Mouse (Mus musculus) layer of hippocampus, adult 18-20 months (tissue): ENCODE data around the gene Cacng5. TPM values are rescaled to one million over a fixed set of nuclear protein-coding genes. Genes with fewer than 3 reads are reported as not detected.

ENCODE experiments used
- DNase-seq, 2 experiments: peaks; one replicate each; pipeline ENCODE4 v3.0.0; 2022; ENCODE audit warnings: low spot score in 2 of 2
- long read RNA-seq: library from polyadenylated mRNA; stranded (forward); transcript quantifications from one replicate; pipeline ENCODE4 v2.0.0, GENCODE M21; 2021
- total RNA-seq, 2 experiments: library from RNA; stranded (reverse); gene quantifications; 2 replicates each; pipeline ENCODE4 v1.2.3; 2021

Gene Cacng5
- 10 to 100 TPM; 11.0 to 13.2 TPM for total RNA-seq
- long read RNA-seq, transcript Cacng5-201 (6 exons, 3,705 nt): major isoform, 6 of 9 reads
- long read RNA-seq, partial matches to known transcripts: 3 of 9 reads
- long read RNA-seq, other reads (novel, unspliced or antisense): 0 of 9 reads

DNA sequence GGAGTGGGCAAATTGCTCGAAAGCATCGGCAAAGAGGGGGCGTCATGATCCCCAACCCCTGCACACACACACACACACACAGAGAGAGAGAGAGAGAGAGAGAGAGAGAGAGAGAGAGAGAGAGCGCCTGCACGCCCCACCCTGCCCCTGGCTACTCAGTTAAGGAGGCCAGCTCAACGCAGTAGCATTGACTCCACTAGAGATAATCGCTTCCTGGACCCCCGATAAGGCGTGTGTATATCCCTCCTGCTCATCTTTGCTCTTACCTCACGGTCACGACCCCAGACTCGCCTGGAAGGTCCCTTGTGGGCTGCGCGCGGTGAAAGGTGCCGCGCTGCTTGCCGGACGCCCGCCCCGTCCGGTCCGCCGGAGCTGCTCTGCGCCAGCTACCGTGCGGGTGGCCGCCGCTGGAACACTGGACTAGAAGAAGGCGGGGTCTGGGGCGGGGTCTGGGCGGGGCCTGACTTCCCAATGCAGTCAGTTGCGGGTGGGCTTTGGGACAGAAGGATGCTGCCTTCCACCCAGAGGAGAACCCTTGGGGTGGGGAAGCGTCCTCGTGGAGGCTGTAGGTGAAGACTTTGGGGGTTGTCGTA, at the start of gene Cacng5:
TSS of gene Cacng5 (minus strand) at position 422 of the 593 bp plus-strand sequence.
- no peak for DNase-seq

DNA sequence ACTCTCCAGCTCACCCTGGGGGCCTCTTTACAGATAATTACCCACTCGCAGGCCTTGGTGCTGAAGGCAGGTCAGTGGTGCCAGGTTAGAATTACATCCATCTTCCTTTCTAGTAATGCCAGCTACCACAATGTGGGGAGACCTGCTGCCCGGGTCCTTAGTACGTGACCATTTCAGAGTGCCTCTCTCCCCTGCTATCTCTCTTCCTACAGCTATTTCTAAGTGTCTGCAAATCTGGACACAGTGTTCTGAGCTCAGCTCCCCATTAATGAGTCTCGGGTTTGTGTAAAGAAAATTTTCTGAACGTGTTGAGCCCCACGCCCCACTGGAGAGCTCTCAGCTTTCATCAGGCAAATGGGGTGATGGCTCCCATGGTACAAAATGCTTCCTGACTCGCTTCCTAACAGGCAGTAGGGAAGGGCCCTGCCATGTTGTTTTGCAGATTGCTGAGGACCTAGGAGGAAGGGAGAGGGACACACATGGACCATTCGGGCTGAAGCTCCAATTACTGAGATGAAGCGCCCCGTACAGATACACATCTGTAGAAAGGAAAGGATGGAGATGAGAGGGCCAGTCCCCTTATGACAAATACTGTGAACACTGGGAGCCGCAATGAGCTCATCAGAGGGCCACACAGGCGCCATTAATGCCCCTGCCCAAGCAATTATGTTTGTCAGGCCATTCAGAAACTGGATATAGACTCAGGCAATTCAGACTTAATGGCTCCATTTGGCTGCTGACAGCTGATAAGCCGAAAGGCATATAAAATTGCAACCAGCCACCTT, 42.9 kb upstream of the Cacng5 start:
- DNase-seq: no peak

DNA sequence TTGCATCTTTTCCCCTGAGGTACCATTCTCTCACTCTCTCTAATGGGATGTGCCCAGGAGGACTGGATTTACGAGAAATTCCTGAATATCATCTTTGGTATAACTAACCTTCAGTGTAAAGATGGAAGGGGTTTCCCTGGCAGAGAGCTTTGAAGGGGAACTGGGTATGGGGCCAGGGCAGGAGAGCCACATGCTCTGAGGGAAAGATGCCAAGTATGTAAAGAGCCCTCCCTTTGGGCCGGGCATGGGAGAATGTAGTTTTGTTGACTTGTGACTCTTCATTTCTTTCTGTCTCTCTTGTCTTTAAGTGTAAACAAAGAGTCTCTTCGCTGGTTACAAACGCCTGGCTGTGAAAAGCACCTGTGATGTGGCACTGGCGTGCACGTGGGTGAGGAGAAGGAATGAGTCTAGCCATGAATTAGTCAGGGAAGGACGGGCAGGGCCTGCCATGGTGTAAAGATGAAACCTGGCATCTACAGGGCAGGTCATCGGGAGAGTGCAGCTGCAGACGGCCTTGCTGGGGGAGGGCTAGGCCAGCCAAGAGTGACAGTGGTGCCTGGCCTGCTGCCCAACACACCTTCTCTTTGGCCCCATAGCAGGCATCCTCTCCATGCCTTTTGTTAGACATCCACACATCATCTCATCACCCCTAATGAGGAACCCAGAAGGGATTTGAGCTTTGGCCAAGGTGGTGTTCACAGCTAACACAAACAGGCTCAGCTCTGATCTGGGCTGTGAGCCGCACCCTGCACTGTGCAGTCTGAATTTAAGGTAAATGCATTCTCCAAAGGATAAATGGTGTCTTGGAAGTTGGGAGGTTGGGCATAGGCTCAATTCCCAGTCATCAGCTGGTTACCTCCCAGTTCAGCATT, 40.6 kb upstream of the Cacng5 start:
- no peak for DNase-seq

GRCm38 (mm10) chr11:107951431-107951830, 36.6 kb upstream of the Cacng5 start:
- DNase-seq: no peak

DNA sequence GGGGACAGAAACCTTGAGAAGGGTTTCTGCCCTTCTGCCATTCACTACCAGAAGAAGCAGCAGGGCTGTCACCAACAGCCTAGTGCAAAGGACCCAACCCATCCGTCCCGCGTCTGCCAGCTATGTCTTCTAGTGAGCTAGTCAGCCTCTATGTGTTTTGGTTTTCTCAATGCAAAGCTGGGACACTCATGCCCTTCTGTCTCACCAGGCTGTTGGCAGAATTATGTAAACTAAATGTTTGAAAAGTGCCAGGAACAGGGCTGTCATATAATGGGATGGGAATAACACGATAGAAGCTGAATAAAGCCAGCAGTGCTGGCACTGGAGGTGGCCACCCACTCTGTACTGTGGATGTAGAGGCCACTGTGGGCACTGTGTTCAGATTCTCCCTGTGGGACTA, 35.8 kb upstream of the Cacng5 start:
- peak; percentile 52 to 73 for DNase-seq

- no peak for DNase-seq
Observed at GRCm38 (mm10) chr11:107950211-107950610, 35.4 kb upstream of the Cacng5 start.

GRCm38 (mm10) chr11:107947951-107948350, 33.1 kb upstream of the Cacng5 start:
- no peak for DNase-seq

GRCm38 (mm10) chr11:107946823-107947222, 32.0 kb upstream of the Cacng5 start:
- DNase-seq: no peak

- DNase-seq: no peak
Observed at GRCm38 (mm10) chr11:107936929-107937328, 22.1 kb upstream of the Cacng5 start.

GRCm38 (mm10) chr11:107931721-107932120, 16.9 kb upstream of the Cacng5 start:
- DNase-seq: no peak

DNA sequence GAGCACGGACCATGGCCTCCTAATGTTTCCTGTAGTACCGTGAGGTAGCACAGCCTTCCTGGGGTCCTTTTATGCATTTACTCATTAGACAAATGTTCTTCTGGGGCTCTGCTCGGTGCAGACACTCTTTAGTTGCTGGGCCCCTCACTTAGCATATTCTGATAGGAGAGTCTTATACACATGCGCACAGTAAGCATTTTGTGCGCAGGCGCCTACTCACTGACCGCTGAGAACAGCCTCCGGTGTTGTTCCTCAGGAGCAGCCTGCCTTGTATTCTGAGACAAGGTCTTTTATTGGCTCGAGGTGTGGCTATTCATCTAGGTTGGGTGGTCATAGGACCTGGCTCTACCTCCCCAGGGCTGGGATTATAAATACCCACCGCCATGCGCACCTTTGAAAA, 16.4 kb upstream of the Cacng5 start:
- no peak for DNase-seq

- DNase-seq: no peak
Observed at GRCm38 (mm10) chr11:107929712-107930111, 14.9 kb upstream of the Cacng5 start.

- DNase-seq: peak; percentile 18 to 45
Observed at GRCm38 (mm10) chr11:107919852-107920508, 5.1 kb upstream of the Cacng5 start.

DNA sequence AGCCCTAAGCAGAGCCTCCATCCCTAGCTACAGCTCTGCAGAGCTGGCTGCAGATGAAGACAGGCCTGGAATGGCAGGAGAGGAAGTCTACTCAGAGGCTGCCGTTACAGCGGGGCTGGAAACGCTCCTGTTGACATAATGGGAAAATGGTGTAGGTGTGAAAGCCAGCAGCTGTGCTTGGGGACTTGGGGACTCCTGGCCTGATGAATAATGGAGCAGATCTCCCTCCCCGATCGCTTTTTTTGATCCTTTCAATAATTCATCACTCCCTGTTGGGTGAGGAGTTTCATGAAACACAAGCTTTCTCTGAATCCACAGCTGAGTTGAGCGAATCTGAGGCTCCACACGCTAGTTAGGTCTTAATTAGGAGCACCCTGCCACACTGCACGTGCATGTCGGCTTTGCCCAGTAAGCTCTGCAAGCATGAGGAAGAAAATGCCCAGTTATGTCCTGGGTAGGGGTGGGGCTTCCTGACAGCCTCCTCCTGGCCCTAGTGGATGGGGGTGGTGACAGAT, 2.9 kb upstream of the Cacng5 start:
- DNase-seq: peak; percentile 13 to 43

DNA sequence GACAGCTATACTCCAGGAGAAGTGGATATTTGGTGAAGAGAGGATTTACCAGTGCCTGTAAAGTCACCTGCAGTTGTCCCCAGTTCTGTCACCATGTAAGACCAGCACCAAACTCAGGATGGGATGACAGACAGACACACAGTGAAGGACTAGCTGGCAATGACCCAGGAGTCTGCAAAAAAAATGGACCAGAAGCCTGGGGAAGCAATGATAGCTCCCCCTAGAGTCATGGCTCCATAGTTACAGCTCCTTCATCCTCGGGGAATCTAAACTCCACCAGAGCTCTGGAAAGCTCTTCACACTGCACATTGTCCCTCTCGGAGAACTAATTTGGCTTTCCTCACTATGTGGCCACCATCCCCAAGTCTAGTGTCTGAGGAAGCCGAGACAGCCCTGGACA, 1.5 kb downstream of the Cacng5 start:
- DNase-seq: no peak

DNA sequence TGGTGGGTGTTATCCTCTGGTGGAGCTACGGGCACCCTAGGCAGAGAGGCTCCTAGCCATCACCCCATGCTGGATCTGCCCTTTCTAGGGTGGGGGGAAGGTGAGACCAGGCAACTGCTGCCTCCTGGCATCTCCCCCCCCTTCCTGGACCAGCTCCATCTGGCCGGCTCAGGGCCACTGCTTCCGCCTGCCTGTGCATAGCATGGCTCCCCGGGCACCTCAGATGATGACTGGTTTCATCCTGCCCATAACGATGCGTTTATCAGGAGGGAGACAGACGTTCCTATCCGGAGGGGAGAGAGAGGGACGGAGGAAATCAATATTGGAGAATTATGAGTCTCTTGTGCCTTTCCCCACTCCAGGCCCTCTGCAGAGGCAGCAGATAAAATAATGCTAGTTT, 9.5 kb downstream of the Cacng5 start:
- DNase-seq: no peak

DNA sequence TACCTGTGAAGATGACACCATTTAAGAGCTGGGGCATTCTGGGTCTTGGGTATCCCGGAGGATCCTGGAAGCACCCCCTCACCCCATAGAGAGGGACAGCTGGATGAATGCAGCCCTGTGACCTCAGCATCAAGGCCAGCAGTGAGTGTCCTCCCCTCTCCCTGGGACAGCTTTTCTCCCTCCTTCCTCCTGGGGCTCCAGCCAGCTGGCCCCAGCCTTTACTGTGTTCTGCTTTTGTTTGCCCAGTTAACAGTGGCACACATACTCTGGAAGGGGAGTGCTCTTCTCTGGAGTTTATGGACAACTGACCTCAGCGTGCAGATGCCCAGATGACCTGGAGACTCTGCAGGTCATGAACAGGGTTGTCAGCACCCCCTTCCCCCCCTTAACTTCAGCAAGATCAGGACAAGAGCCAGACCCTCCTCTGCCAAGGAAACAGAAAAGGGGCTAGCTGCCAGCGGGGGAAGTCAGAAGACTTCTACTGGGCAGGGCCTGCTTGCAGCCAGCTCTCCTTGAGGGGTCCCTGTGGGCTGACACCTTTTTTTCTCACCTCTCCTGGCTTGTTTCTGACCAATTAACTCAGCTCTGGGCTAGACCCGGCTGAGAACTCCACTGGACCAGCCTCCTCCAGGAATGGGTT, 10.8 kb downstream of the Cacng5 start:
- DNase-seq: no peak

GRCm38 (mm10) chr11:107900470-107900869, 14.4 kb downstream of the Cacng5 start:
- no peak for DNase-seq

DNA sequence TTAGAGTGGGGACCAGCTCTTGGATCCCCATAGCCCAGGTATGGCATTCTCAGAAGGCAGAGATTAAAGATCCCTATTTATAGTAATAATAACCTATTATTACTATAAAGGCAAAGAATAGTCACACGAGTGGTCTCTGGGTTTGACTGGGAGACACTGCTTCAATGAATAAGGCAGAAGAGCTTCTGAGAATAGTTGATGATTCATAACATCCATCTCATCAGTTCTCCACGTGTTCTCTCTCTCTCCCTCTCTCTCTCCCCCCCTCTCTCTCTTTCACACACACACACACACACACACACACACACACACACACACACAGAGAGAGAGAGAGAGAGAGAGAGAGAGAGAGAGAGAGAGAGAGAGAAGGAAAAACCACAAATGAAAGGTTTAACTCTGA, 16.2 kb downstream of the Cacng5 start:
- no peak for DNase-seq

GRCm38 (mm10) chr11:107895635-107896034, 19.2 kb downstream of the Cacng5 start:
- no peak for DNase-seq
